Mouse (Mus musculus) liver, adult (tissue): Measurements from ENCODE around the gene Naxd.
A peak's percentile ranks its signal among the peaks of the same experiment; 100 is the strongest.

ENCODE experiments used
- GATA4 ChIP-seq: IDR thresholded peaks from 2 replicates; pipeline ENCODE4 v1.6.1; 2014; ENCODE audit warnings: mild to moderate bottlenecking, low read length; ENCODE audit not compliant: insufficient replicate concordance

Naxd gene

GRCm38 (mm10) chr8:11523331-11523730, 26.0 kb downstream of the Naxd start:
- TF ChIP-seq GATA4, result no peak

- TF ChIP-seq GATA4, result no peak
These were observed 33.0 kb downstream of the Naxd start for GRCm38 (mm10) chr8:11530155-11530770.

GRCm38 (mm10) chr8:11530849-11531248, 33.5 kb downstream of the Naxd start:
- no peak for TF ChIP-seq GATA4

GRCm38 (mm10) chr8:11534494-11534893, 37.2 kb downstream of the Naxd start:
- no peak for TF ChIP-seq GATA4

- TF ChIP-seq GATA4, result no peak
These were observed 41.7 kb downstream of the Naxd start for GRCm38 (mm10) chr8:11539049-11539448.

GRCm38 (mm10) chr8:11540182-11540581, 42.9 kb downstream of the Naxd start:
- TF ChIP-seq GATA4, result no peak

GRCm38 (mm10) chr8:11542031-11542430, 44.7 kb downstream of the Naxd start:
- TF ChIP-seq GATA4, result no peak

GRCm38 (mm10) chr8:11542866-11543265, 45.6 kb downstream of the Naxd start:
- no peak for TF ChIP-seq GATA4

- no peak for TF ChIP-seq GATA4
These were observed 47.1 kb downstream of the Naxd start for GRCm38 (mm10) chr8:11544386-11544785.

GRCm38 (mm10) chr8:11547063-11547462, 49.8 kb downstream of the Naxd start:
- no peak for TF ChIP-seq GATA4

- no peak for TF ChIP-seq GATA4
These were observed 52.4 kb downstream of the Naxd start for GRCm38 (mm10) chr8:11549706-11550105.

GRCm38 (mm10) chr8:11550281-11550948, 53.1 kb downstream of the Naxd start, which contains the start of gene Cars2:
TSS of gene Cars2 (minus strand) at chr8:11550783.
- TF ChIP-seq GATA4, result peak; percentile 48; the same call in 1 of the 2 replicates

GRCm38 (mm10) chr8:11552390-11552789, 55.1 kb downstream of the Naxd start:
- no peak for TF ChIP-seq GATA4

- no peak for TF ChIP-seq GATA4
These were observed 57.8 kb downstream of the Naxd start, which contains the start of gene Ing1 for GRCm38 (mm10) chr8:11554799-11555719. TSS of gene Ing1 (plus strand) at chr8:11555571.

- peak; percentile 30; the same call in 1 of the 2 replicates for TF ChIP-seq GATA4
These were observed 58.6 kb downstream of the Naxd start for GRCm38 (mm10) chr8:11555720-11556591.
